Mouse (Mus musculus) ES-Bruce4 (cell line): ENCODE measurements around the gene Gm10282.

ENCODE experiments used
- CTCF ChIP-seq: IDR thresholded peaks from one replicate; pipeline ENCODE4 v1.8.1; 2011; ENCODE audit warnings: low read depth, low read length
- EP300 ChIP-seq: IDR thresholded peaks from 2 replicates; pipeline ENCODE4 v1.6.1; 2011; ENCODE audit warnings: low read depth, low read length; ENCODE audit not compliant: insufficient read depth
- POLR2A ChIP-seq: IDR thresholded peaks from one replicate; pipeline ENCODE4 v1.8.1; 2011; ENCODE audit warnings: low read length; ENCODE audit not compliant: insufficient read depth

DNA sequence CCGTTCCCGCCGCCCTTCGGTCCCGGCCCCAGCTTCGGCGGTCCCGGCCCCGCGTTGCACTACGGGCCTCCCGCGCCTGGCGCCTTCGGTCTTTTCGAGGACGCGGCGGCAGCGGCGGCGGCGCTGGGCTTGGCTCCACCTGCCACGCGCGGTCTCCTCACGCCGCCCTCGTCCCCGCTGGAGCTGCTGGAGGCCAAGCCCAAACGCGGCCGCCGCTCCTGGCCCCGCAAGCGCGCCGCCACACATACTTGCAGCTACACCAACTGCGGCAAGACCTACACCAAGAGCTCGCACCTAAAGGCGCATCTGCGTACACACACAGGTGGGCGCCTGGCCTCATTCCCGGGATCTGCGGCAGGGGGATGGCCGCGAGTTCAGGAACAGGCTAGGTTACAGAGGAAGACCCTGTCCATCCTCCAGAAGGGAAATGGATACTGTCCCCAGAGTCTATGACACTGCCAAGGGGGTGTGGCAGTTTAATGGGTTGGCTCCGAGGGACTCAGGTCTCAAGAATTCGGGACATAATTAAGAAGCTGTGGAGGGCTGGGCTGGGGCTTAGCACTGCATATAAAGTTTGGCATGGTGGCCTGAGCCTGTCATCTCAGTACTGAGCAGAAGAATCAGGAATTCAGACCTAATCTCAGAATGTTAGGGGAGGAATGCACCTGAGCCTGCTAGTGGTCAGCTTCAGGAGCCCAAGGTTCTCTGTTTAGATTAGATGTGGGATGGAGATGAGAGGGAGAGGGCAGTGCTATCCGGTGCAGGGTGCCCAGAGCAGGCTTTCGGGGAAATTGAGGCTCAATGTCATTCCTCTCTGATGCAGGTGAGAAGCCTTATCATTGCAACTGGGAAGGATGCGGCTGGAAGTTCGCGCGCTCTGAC is 15.1 kb upstream of the Gm10282 start:
- TF ChIP-seq POLR2A (no peak), CTCF (no peak), EP300 (no peak)
